Mouse (Mus musculus) kidney, embryonic 15.5 days (tissue): ENCODE measurements around the gene Kif24. TPM values are rescaled to one million over a fixed set of nuclear protein-coding genes. Genes with fewer than 3 reads are reported as not detected.

Experiments used
- ATAC-seq: fragments of 200-750 bp; cut with Nextera tagmentation; replicated peaks from 2 replicates; pipeline ENCODE4 v1.8.0; 2017; ENCODE audit warnings: moderate TSS enrichment; ENCODE audit not compliant: low FRiP score
- H3K27ac ChIP-seq: fragments of 300-500 bp; sonication (generic); 2 replicates; pipeline ENCODE4 v1.5.1; 2015; ENCODE audit warnings: mild to moderate bottlenecking, inconsistent platforms
- H3K27me3 ChIP-seq: fragments of 300-500 bp; sonication (generic); 2 replicates; pipeline ENCODE4 v1.6.1; 2015; ENCODE audit warnings: inconsistent platforms
- H3K36me3 ChIP-seq: fragments of 300-500 bp; sonication (generic); 2 replicates; pipeline ENCODE4 v1.6.1; 2015; ENCODE audit warnings: inconsistent platforms
- H3K4me1 ChIP-seq: fragments of 300-500 bp; sonication (generic); 2 replicates; pipeline ENCODE4 v1.6.1; 2015; ENCODE audit warnings: inconsistent platforms
- H3K4me2 ChIP-seq: fragments of 300-500 bp; sonication (generic); 2 replicates; pipeline ENCODE4 v1.6.1; 2015; ENCODE audit warnings: moderate library complexity, mild to moderate bottlenecking, inconsistent platforms
- H3K4me3 ChIP-seq: fragments of 300-500 bp; sonication (generic); replicated peaks from 2 replicates; pipeline ENCODE4 v1.5.1; 2015; ENCODE audit warnings: mild to moderate bottlenecking, inconsistent platforms
- H3K9ac ChIP-seq: fragments of 300-500 bp; sonication (generic); 2 replicates; pipeline ENCODE4 v1.6.1; 2015; ENCODE audit warnings: mild to moderate bottlenecking, inconsistent platforms
- H3K9me3 ChIP-seq: fragments of 300-500 bp; sonication (generic); replicated peaks from 2 replicates; pipeline ENCODE4 v1.6.1; 2016; ENCODE audit warnings: inconsistent platforms
- WGBS: fragments of 180-500 bp; shearing (Covaris S2); methylation state at CpG from one replicate; pipeline ENCODE4 v1.1.7; 2015; ENCODE audit warnings: mixed read lengths; 5-methylcytosine and 5-hydroxymethylcytosine counted together
- polyA plus RNA-seq: library from polyadenylated mRNA; unstranded; fragments of >200 nt; fragmentation: Nextera tagmentation; extraction: Ambion mirVana; gene quantifications from 2 replicates; pipeline ENCODE4 v1.2.1, GENCODE M21; 2015

Kif24 gene
- 7.9 and 8.7 TPM in 2 replicates for polyA plus RNA-seq

- Histone ChIP-seq H3K27ac (peak within 1 kb of the TSS; percentile 86), H3K4me3 (peak within 1 kb of the TSS; percentile 76), H3K36me3 (0 out of 2 replicates have a peak, but pooled peaks cover 5% of the 10 kb centered on the region), H3K9me3 (no peaks in the 10 kb centered on the region), H3K4me2 (peak within 1 kb of the TSS; percentile 64), H3K9ac (peak within 1 kb of the TSS; percentile 79), H3K27me3 (no peaks in the 10 kb centered on the region), H3K4me1 (peaks cover 20% of the 10 kb centered on the region)
- WGBS: under 1% methylated on average over 70 of the region's 70 CpGs
- ATAC-seq: peak; percentile 98
These were observed at the start of gene Kif24, which contains the start of gene Nudt2 for GRCm38 (mm10) chr4:41464345-41465286. TSS of gene Kif24 (minus strand) at chr4:41464887. TSS of gene Nudt2 (plus strand) at chr4:41465151.

- Histone ChIP-seq H3K27me3 (peaks cover 21% of the 10 kb centered on the region; the same call in 1 of the 2 replicates), H3K36me3 (no peaks in the 10 kb centered on the region), H3K4me1 (no peaks in the 10 kb centered on the region), H3K4me2 (no peak overlapping the region), H3K9ac (no peak overlapping the region), H3K4me3 (no peak overlapping the region), H3K9me3 (no peaks in the 10 kb centered on the region), H3K27ac (no peak overlapping the region)
- ATAC-seq: no peak
- 18% methylated on average over 8 of the region's 8 CpGs for WGBS
These were observed 49.0 kb upstream of the Kif24 start for GRCm38 (mm10) chr4:41513714-41514113.

GRCm38 (mm10) chr4:41513309-41513708 is 48.6 kb upstream of the Kif24 start:
- 31% methylated on average over 4 of the region's 4 CpGs for WGBS
- Histone ChIP-seq H3K4me1 (no peaks in the 10 kb centered on the region), H3K27ac (no peak overlapping the region), H3K9ac (no peak overlapping the region), H3K9me3 (no peaks in the 10 kb centered on the region), H3K27me3 (peaks cover 25% of the 10 kb centered on the region; the same call in 1 of the 2 replicates), H3K4me2 (no peak overlapping the region), H3K4me3 (no peak overlapping the region), H3K36me3 (no peaks in the 10 kb centered on the region)
- ATAC-seq: no peak

GRCm38 (mm10) chr4:41507998-41508397 is 43.3 kb upstream of the Kif24 start:
- WGBS: 52% methylated on average over 7 of the region's 7 CpGs
- Histone ChIP-seq H3K4me1 (peaks cover 26% of the 10 kb centered on the region), H3K27ac (no peak overlapping the region), H3K4me3 (no peak overlapping the region), H3K9me3 (no peaks in the 10 kb centered on the region), H3K9ac (no peak overlapping the region), H3K36me3 (no peaks in the 10 kb centered on the region), H3K4me2 (no peak overlapping the region; the same call in 1 of the 2 replicates), H3K27me3 (peaks cover 23% of the 10 kb centered on the region; the same call in 1 of the 2 replicates)
- ATAC-seq: no peak

- H3K9me3 ChIP-seq: no peaks in the 10 kb centered on the region
- peaks cover 31% of the 10 kb centered on the region for H3K4me1 ChIP-seq
- WGBS: 3% methylated on average over 22 of the region's 22 CpGs
- no peak for ATAC-seq
- no peak overlapping the region for H3K27ac ChIP-seq
- no peaks in the 10 kb centered on the region for H3K36me3 ChIP-seq
- peak overlapping the region; percentile 52 for H3K9ac ChIP-seq
- H3K27me3 ChIP-seq: peaks cover 22% of the 10 kb centered on the region
- peak overlapping the region; percentile 56 for H3K4me3 ChIP-seq
- peak overlapping the region; percentile 97 for H3K4me2 ChIP-seq
These were observed 42.7 kb upstream of the Kif24 start for GRCm38 (mm10) chr4:41507326-41507924.

GRCm38 (mm10) chr4:41506906-41507305 is 42.2 kb upstream of the Kif24 start:
- peak overlapping the region; percentile 97 for H3K4me2 ChIP-seq
- H3K9ac ChIP-seq: peak overlapping the region; percentile 52
- WGBS: 0% methylated on average over 29 of the region's 29 CpGs
- H3K27me3 ChIP-seq: peaks cover 27% of the 10 kb centered on the region
- no peak overlapping the region for H3K27ac ChIP-seq
- peak overlapping the region; percentile 56 for H3K4me3 ChIP-seq
- no peaks in the 10 kb centered on the region for H3K36me3 ChIP-seq
- H3K4me1 ChIP-seq: peaks cover 37% of the 10 kb centered on the region
- no peaks in the 10 kb centered on the region for H3K9me3 ChIP-seq
- ATAC-seq: peak; percentile 46

- Histone ChIP-seq H3K9me3 (no peaks in the 10 kb centered on the region), H3K36me3 (no peaks in the 10 kb centered on the region), H3K27me3 (peaks cover 35% of the 10 kb centered on the region), H3K27ac (no peak overlapping the region), H3K9ac (no peak overlapping the region), H3K4me1 (peaks cover 44% of the 10 kb centered on the region), H3K4me3 (no peak overlapping the region), H3K4me2 (peak overlapping the region; percentile 97)
- WGBS: 14% methylated on average over 13 of the region's 13 CpGs
- no peak for ATAC-seq
These were observed 41.5 kb upstream of the Kif24 start for GRCm38 (mm10) chr4:41506156-41506555.

- H3K27ac ChIP-seq: no peak overlapping the region
- H3K36me3 ChIP-seq: no peaks in the 10 kb centered on the region
- H3K4me1 ChIP-seq: peaks cover 44% of the 10 kb centered on the region
- H3K9me3 ChIP-seq: no peaks in the 10 kb centered on the region
- ATAC-seq: no peak
- H3K27me3 ChIP-seq: peaks cover 45% of the 10 kb centered on the region
- no peak overlapping the region for H3K9ac ChIP-seq
- 52% methylated on average over 11 of the region's 11 CpGs for WGBS
- no peak overlapping the region for H3K4me3 ChIP-seq
- H3K4me2 ChIP-seq: no peak overlapping the region
These were observed 40.5 kb upstream of the Kif24 start for GRCm38 (mm10) chr4:41505131-41505551.

GRCm38 (mm10) chr4:41504325-41504724 is 39.6 kb upstream of the Kif24 start:
- WGBS: 71% methylated on average over 5 of the region's 5 CpGs

GRCm38 (mm10) chr4:41502986-41503412 is 38.3 kb upstream of the Kif24 start, which contains the start of gene AI464131:
TSS of gene AI464131 (minus strand) at chr4:41503076.
- no peaks in the 10 kb centered on the region for H3K9me3 ChIP-seq
- peak within 1 kb of the TSS; percentile 70 for H3K4me2 ChIP-seq
- peak within 1 kb of the TSS; percentile 27 for H3K9ac ChIP-seq
- no peaks in the 10 kb centered on the region for H3K36me3 ChIP-seq
- H3K4me1 ChIP-seq: peaks cover 63% of the 10 kb centered on the region
- WGBS: under 1% methylated on average over 18 of the region's 18 CpGs
- peak; percentile 91 for ATAC-seq
- H3K27ac ChIP-seq: peak within 1 kb of the TSS; percentile 79
- peak within 1 kb of the TSS; percentile 46 for H3K4me3 ChIP-seq
- peaks cover 52% of the 10 kb centered on the region for H3K27me3 ChIP-seq

More at GRCm38 (mm10) chr4:41504325-41504724, 39.6 kb upstream of the Kif24 start:
- Histone ChIP-seq H3K9me3 (no peaks in the 10 kb centered on the region), H3K27ac (no peak overlapping the region), H3K9ac (no peak overlapping the region), H3K4me3 (no peak overlapping the region), H3K36me3 (no peaks in the 10 kb centered on the region), H3K4me1 (peaks cover 50% of the 10 kb centered on the region), H3K27me3 (peaks cover 47% of the 10 kb centered on the region), H3K4me2 (no peak overlapping the region)
- ATAC-seq: no peak

GRCm38 (mm10) chr4:41502171-41502940 is 37.7 kb upstream of the Kif24 start:
- 8% methylated on average over 20 of the region's 20 CpGs for WGBS
- Histone ChIP-seq H3K36me3 (no peaks in the 10 kb centered on the region), H3K9me3 (no peaks in the 10 kb centered on the region), H3K9ac (peak overlapping the region; percentile 27), H3K27ac (peak overlapping the region; percentile 79), H3K4me3 (peak overlapping the region; percentile 46), H3K4me1 (peaks cover 63% of the 10 kb centered on the region), H3K27me3 (peaks cover 53% of the 10 kb centered on the region), H3K4me2 (peak overlapping the region; percentile 70)
- peak; percentile 76 for ATAC-seq
